Mouse (Mus musculus): ENCODE data around the gene Erich4. TPM values are rescaled to one million over a fixed set of nuclear protein-coding genes. Genes with fewer than 3 reads are reported as not detected.

Gene Erich4
- polyA plus RNA-seq, 1 experiment from 2014 or later = not detected

DNA sequence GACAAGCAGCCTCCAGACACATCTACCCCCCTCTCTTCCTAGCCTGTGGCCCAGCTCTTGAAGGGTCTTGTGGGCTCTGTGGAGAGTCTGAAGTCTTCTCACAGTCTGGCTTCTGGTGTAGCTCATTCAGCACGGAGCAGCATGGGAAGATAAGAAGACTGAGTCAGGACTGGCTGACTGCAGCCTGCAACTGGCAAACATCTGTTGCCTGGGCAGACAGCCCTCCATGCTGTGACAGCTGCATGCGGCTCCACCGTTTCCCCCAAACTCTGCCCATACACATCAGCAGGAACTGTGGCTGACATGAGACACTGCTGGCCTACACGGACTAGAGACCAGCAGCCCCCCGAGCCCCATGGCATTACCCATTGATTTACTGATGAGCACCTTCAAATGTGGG lies 9.2 kb upstream of the Erich4 start:
- DNase-seq (ENCODE audit: low spot score) = peak; percentile 34

DNA sequence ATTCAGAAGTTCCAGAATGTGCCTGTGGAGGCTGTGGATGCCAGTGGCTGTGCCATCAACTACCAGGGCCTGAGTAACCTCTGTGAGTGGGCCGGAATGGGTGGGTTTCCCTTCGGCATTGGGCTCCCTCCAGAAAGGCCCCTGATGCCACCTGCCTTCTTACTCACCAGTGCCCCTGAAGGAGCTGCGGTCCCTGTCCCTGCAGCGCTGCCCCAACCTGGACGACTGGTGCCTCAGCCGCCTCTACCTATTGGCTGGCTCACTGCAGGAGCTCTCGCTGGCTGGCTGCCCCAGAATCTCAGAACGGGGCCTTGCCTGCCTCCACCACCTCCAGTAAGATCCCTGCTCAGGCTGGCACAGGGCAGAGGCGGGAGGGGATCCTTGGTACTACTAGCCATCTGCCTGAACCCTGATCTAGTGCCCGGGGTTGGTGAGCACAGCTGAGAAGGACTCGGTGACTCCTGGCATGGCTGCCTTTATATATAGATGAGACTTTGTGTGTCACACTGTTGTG lies 8.2 kb upstream of the Erich4 start:
- DNase-seq (ENCODE audit: low spot score) = no peak

DNA sequence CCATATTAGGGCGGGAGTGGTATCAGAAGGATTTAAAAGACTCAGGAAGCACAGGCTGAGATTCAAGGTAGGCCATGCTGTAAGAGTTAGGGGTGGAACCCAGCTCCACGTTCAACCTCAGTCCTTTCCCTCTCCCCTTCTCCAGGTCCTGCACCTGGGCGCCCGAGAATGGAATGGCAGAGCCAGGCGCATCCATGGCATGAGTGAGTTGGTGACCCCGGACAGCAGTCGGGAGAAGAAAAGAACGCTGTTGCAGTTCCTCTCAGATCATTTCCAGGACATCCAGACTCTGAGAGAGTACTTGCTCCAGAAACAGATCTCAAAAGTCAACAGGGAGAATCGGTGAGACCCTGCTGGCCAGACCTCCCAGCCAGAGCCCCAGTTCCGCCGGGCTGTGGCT lies 5.1 kb upstream of the Erich4 start:
- no peak for DNase-seq (ENCODE audit: low spot score)

DNA sequence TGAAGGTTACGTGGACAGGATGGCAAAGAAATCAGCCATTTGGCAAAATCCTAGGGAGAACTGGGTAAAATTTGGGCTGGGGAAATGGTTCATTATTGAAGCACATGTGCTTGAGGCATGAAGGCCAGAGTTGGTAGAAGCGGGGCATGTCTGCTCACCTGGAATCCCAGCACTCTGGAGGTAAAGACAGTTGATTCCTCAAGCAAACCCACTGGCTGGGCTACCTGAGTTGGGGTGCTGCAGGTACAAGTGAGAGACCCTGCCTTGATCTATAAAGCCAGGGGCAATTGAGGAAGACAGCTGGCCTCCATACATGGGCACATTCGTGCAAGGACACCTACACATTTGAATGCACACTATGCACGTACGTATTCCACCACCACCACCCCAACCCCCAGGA lies 4.4 kb upstream of the Erich4 start:
- no peak for DNase-seq (ENCODE audit: low spot score)

DNA sequence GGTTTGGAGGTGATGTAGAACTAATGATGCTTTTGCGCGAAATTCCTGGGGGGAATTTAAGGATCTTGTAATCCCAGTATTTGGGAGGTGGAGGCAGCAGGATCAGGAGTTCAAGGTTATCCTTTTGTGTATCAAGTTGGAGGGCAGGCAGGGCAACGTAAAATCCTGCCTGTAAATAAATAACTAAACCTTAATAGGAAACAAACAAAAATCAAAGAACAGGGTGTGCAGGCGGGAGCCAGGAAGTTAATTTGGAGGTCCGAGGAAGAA lies 4.0 kb upstream of the Erich4 start:
- DNase-seq (ENCODE audit: low spot score) = no peak

DNA sequence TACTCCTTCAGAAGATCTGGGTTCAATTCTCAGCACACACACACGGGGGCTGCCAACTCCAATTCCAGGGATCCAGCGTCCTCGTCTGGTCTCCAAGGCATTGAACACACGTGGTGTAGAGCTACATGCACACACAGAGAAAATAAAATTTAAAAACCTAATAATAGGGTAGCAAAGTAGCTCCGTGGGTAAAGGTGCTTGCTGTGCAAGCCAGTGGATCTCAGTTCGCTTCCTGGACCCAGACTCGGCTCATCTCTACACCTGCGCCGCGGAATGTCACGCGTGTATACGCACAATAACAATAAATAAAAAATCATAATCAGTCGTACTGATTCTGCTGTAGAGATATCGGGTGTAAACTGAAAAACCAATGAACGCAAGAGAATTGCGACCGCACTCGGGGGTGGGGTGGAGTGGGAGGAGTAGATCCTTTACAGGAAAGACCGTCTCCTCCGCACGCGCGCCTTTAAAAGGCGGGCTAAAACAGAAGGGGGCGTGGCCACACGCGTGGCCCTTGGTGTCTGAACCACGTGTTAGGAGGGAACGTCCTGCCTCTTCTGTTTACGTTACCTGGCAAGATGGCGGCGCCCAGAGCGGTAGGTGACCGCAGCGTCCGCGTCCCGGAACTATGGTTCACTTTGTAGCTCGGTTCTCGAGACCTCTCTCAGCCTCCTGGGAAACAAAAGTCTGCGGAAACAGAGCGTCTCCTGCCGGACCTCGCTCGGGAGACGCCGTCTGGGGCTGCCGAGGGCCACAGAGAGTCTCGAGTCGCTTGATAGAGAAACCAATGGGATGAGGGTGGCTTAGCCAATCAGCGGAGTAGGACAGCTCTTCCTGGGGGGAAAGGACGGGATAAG lies 3.4 kb upstream of the Erich4 start, which contains the start of gene Dmac2:
Gene Dmac2 (plus strand): TSS at position 550 of the 857 bp plus-strand sequence.
- DNase-seq (ENCODE audit: low spot score) = peak; percentile 97

DNA sequence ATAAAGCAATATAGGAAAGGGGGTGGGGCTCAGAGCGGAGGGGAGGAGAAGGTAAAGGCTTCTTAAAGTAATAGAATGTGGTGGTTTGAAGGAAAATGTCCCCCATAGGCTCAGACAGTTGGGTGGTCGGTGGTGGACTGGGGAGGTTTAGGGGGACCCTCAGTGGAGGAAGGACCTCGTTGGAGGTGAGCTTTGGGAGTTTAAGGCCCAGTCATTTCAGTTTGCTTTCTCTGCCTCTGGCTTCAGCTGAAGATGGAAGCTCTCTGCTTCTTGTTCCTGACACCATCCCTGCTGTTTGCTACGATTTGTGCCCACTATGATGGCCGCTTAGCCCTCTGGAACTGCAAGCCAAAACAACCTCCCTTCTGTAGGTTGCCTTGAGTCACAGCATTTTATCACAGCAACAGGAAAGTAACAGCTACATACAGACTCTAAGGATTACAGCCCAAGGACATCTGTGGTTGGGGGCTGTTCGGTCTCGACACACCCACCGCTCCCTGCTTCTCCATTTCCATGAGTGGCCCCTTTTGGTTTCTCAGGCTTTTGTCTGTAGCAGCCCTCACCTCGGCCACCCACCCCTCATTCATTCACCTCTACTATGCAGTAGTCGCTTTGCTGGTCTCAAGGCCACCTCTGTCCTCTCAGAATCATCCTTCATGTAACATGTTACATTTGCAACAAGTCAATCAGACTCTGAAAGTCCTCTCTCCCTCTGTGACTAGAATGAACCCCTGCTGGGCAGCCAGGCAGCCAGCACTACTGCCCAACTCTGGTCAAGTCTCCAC lies 1.9 kb upstream of the Erich4 start:
- DNase-seq (ENCODE audit: low spot score) = no peak

DNA sequence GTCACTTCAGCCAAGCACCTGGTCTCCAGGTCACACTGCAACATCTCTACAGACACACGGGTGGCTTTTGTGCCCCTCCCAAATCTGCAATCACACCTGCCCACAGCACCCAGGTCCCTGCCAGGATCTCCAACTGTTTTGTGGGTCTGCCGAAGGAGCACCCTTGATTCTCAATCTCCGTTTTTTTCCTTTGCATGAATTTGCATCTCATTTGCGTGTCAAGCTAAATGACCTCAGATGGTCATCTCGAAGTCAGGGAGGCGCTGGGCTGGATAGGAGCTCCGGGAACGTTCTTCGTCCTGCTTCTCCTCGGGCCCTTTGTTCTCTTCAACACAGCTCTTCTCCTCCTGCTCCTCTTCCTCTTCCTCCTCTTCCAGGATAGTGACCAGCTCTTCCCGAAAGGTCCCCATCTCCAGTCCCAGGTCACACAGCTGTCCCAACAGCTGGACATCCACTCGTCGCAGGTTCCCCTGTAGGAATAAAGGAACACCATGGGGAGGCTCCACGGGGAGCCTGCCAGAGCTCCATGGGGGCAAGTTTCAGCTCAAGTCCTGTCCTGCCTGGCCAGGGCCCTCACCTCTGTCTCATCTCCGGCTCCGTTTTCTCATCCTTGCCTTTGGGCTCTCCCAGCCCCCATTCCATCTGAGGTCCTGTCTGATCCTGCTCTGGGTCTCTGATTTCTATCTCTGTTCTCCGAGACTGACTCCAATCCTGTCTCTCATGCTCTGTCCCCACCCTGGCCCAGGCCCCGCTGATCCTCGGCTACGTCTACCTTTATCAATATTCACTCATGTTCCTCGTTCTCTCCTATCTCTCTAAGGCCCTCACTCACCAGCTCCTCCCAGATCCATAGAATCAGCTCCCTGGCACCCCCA lies 624 bp downstream of the Erich4 start:
- DNase-seq (ENCODE audit: low spot score) = no peak

DNA sequence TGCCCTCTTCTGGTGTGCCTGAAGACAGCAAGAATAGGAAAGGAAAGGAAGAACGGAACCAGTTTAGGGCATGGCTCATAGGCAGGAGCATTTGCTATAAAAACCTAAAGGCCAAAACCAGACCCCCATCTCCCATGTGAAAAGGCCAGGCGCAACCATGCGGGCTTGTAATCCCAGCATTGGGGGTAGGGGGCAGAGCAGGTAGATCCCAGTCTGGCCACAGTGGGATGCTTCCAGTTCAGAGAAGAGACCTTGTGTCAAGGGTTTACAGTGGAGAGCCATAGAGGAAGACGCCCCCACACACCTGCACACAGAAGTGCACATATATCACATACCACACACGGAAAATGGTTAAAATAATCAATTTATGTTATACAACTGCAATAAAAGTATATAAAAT lies 1.6 kb downstream of the Erich4 start:
- no peak for DNase-seq (ENCODE audit: low spot score)

DNA sequence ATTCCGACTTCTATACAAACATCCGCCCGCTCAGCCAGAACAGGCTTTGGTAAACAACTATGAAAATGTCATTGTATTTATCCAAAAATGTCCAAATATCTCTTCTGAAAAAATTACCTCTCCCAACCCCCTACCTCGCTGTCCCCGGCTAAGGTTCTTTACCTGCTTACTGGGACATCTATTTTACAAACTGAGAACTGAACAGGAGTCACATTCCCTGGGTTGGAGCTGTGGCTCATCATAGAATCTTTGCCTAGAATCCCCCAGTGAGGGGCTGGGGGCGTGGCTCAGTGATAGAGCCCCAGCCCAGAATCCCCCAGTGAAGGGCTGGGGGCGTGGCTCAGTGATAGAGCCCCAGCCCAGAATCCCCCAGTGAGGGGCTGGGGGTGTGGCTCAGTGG lies 4.2 kb downstream of the Erich4 start:
- DNase-seq (ENCODE audit: low spot score) = no peak

DNA sequence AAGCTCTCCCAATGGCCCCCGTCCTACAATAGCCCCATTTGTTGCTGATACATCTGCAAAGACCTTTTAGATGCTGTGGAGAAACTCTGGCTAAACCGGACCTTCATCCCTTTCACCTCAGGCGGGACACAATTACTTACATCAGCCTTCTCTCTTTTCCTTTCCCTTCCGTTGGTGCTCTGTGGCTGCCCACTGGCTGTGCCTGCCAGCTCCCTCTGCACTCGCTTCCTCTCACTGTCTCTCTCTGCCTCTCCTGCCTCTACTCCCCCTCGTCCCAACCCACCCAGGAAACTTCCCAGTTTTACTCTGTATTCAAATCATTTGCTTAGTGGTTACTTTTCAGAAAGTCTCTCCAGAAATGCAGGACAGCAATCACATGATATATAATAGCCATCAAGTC lies 5.6 kb downstream of the Erich4 start:
- DNase-seq (ENCODE audit: low spot score) = no peak

DNA sequence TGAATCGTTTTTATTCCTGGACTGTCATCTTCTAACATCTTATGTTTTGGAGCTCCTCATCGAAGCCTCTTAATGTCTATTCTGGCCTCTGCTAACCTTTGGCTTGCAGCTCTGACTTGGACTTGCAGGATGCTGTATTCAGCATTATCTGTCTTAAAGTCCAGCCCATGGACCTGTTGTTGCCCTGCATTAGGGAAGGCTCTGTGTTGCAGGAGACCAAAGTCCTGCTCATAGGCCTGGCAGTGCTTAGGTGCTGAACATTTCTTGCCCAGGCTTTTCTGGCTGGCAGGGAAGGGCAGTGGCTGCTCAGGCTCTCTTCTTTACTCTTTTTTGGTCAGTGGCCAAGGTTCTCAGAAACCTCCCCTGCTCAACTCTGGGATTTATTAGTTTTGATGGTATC lies 8.5 kb downstream of the Erich4 start:
- no peak for DNase-seq (ENCODE audit: low spot score)

DNA sequence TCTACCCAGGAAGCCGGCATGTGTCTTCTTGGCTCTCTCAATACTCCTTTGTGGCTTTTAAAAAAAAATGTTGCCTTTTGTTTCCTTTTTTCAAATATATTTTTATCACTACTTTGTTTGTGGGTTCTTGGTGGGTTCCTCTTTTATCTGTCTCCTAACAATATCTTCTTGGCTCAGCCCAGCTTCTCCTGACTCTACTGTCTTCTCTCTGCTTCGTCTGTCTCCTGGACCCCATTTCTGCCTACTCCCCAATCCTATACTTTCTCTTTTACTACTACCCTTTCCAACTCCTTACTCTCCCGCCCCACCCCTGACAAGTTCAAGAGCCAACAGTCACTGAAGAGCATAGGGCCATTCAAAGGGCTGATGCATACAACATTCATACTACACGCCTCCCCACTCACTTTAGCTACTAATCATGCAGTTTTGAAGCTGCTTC lies 9.0 kb downstream of the Erich4 start:
- no peak for DNase-seq (ENCODE audit: low spot score)

DNA sequence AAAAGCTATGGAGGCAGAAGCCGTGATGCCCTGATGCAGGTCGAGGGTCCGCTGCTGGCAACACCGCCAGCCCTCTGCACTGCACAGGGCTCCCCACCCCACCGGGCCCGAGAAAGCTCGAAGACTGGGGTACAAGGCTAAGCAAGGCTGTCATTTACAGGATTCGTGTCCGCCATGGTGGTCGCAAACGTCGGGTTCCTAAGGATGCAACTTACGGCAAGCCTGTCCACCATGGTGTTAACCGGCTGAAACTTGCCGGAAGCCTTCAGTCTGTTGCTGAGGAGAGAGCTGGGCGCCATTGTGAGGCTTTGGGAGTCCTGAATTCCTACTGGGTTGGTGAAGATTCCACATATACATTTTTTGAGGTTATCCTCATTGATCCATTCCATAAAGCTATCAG lies 14.3 kb downstream of the Erich4 start:
- no peak for DNase-seq (ENCODE audit: low spot score)

DNA sequence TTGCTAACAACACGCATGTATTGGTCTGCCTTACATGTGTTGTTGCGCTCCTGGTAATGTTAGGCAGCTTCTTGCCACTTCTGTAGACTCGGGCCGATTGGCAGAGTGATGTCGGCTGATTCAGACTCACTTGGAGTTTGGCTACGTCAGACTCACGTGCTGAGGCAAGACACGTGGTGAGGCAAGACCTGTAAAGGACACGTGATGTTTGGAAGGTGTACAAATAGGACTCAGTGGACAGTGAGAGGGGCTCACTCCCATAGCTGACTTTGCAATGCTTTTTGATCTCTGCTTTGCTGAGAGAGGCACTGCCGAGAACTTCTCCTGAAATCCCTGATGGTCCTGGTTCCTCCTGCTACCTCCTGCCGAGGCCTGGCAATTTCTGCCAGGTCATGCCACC lies 15.0 kb downstream of the Erich4 start:
- DNase-seq (ENCODE audit: low spot score) = no peak

DNA sequence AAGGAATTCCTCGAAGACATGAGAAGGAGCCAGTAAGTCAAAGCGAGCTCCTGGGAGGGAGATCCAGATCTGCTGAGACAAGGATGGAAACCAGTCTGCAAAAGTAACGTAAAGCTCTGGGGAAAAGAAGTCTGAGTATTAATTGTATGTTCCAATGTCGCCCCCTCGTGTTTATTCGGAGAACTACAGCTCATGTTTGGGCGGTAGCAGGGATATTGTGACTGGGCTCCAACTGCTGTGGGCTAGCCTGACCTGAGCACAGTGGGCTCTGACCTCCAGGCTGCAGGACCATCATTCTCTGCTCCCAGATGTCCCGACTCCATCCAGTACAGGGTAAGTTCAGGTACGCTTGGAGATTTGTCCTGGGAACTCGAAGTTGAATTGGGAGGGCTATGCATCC lies 16.0 kb downstream of the Erich4 start:
- peak; percentile 76 for DNase-seq (ENCODE audit: low spot score)

DNA sequence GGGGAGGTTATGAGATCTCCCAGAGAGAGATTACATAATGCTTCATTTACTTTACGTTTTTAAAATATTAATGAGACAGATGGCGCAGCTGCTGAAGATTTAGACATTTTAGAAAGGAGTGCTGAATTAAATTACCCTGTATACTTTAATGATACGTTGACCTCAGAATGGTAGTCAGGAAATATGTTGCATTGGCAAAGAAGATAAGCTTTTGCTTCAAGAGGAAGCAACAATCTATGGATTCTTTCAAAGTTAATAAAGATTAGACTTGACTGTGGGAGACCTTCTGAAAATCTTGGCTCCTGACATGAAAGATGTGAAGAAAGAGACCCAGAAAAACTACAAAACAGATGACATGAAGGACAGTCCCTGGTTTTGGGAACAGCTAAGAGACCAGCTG lies 21.8 kb downstream of the Erich4 start:
- no peak for DNase-seq (ENCODE audit: low spot score)

DNA sequence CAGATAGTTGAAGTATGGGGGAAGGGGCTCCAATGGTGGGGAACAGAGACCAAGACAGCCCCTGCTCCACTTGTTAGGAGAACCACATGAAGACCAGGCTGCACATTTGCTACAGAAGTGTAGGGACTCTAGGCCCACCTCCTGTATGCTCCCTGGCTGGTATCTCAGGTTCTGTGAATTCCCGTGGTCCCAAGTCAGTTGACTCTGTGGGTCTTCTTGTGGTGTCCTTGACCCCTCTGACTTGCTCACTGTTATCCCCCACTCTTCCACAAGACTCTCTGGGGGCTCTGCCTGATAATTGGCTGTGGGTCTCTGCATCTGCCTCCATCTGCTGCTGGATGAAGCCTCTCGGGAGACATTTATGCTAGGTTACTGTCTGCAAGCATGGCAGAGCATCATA lies 24.5 kb downstream of the Erich4 start:
- no peak for DNase-seq (ENCODE audit: low spot score)

DNA sequence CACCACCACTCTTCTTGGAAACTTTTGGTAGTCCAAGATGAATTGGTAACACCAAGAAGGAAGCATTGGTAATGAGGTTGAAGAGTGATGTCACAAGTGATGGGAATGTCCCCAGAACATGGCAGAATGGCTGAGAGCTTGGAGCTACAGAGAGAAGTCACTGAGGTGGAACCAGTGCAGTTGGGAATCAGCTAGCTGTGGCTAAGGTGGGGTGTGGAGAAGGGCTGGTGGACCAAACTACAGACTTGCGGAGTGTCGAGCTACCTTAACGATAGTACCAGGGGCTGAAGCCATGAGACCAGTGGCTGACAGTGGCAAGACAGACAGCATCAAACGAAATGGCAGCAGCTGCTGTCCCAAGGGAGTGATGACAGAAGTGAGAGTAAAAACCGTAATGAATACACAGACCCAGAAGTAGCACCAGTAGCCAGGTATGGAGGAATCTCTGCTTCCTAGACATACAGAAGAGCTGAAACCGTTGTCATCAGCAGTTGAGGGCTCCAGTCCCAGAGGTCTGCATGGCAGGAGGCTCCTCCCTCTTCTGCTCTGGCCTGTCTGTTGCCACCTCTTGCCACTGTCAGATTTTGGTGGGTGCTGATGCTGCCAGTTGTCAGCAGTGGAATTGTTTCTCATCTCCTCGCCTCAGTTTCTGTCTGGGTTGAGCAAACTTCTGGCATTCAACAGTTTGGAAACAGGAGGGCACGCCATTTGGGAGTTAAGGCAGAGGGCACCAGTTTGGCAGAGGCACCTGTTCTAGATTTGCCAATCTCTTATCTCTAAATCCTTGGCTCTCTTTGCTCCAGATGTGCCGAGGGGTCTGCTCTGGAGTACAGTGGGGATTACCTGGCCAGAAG lies 30.1 kb downstream of the Erich4 start:
- DNase-seq (ENCODE audit: low spot score) = no peak

DNA sequence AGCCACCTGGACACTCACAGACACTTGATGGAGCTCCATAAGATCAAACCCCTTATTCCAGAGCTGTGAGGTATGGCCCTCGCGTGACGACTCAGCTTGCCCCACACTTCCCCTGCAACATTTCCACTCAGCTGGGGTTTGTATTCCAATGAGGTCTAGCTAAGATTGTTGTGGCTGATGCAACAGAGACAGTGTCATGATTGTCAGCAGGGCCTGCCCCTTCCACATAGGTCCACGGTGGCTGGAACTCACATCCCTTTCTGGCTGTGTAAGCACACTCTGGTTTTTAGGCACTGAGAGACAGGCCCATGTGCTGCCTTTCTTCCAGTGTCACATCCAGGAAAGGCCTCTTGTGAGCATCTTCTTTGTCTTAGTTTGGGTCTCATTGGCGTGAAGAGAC lies 31.0 kb downstream of the Erich4 start:
- DNase-seq (ENCODE audit: low spot score) = no peak

All from thymus, postnatal 0 days (tissue).